Comparison of ENCODE assay signal across 22 mouse cellular contexts in the genomic region with DNA sequence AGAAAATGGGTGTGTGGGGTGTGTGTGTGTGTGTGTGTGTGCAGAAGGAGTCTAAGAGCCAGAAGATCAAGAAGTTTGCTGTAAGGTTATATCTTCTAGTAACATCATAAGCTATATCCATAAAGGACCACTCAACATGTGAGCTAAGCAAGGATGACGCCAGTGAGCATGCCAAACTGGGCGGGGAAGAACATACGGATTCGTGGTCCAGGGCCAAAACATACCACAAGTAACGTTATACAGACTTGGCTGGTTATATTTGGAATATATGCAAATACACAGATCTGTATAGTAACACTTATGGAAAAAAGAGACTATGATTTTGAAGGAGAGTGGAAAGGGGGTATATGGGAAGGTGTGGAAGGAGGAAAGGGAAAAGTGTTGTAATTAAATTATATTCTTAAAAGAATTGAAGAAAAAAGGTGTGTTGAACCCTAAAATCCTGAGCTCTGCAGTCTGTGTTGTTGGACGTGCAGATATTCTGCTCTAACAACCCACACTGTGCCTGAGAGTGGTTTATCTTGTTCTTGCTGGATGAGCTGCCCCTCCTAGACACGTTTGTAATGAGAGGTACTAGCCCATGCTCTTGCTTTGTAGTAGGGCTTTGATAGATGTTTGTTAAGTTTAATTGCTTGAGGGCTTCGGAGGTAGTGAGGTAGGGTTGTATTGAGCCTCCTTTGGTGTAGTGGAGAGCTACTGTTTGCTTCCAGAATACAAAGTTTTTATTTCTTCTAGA. TPM values are rescaled to one million over a fixed set of nuclear protein-coding genes. Genes with fewer than 3 reads are reported as not detected.
DNase-seq lines count a peak whose midpoint lies in the region; ATAC-seq and TF ChIP-seq lines count a peak whose summit lies in the region.
"Had no signal": no experiment of that assay in that cellular context is flagged by ENCODE, and none has a peak within 500 bp of the region (broad histone marks: within the 10 kb centered on the region; RNA-seq: fewer than 3 reads in every experiment).

No protein-coding gene starts in this region.

- DNase-seq in embryonic facial prominence, embryonic 14.5 days (ENCODE audit: low spot score) = peak; percentile 87
- no peak for DNase-seq in embryonic facial prominence, embryonic 10.5 days (ENCODE audit: low spot score)
- DNase-seq in limb, embryonic 14.5 days (ENCODE audit: low spot score) = peak; percentile 36
- DNase-seq in limb, embryonic 10.5 days (ENCODE audit: low spot score) = no peak
- DNase-seq in right cerebral cortex, postnatal 14 days = peak; percentile 14
- no peak for DNase-seq in right cerebral cortex, adult 18-20 months
- no peak for DNase-seq in heart, adult 18-20 months
- no peak for DNase-seq in thymus, postnatal 10 days (ENCODE audit: low spot score in 2 of 2)
- DNase-seq: adrenal gland, adult 8-10 months; cerebellum, adult 9-11 months; gastrocnemius, postnatal 25 days; heart, postnatal 4 days; kidney, adult 11 months; thymus, postnatal 14 days had no signal

- no peak overlapping the region for H3K27ac ChIP-seq in embryonic facial prominence, embryonic 14.5 days (replicated peaks; ENCODE audit: low read depth, low read length)
- H3K27ac ChIP-seq in embryonic facial prominence, embryonic 10.5 days (replicated peaks) = no peak overlapping the region
- H3K27ac ChIP-seq in limb, embryonic 14.5 days (replicated peaks; ENCODE audit: low read depth, low read length) = no peak overlapping the region
- H3K27ac ChIP-seq in limb, embryonic 10.5 days = no peak overlapping the region
- H3K27ac ChIP-seq: embryonic facial prominence, embryonic 12.5 days; heart, embryonic 15.5 days; hindbrain, embryonic 15.5 days; kidney, postnatal 0 days; liver, embryonic 14.5 days; macrophage; midbrain, embryonic 10.5 days had no signal

- TF ChIP-seq POLR2A in limb, embryonic 14.5 days (IDR thresholded peaks at IDR 0.05; ENCODE audit: borderline replicate concordance, extremely low read depth, insufficient read depth, insufficient read length) = no peak

- WGBS in embryonic facial prominence, embryonic 14.5 days = 35% methylated on average over 8 of the region's 8 CpGs
- 83% methylated on average over 8 of the region's 8 CpGs for WGBS in embryonic facial prominence, embryonic 10.5 days
- WGBS in limb, embryonic 14.5 days = 41% methylated on average over 8 of the region's 8 CpGs
- WGBS in limb, embryonic 10.5 days = 71% methylated on average over 8 of the region's 8 CpGs

- no peaks in the 10 kb centered on the region for H3K36me3 ChIP-seq in embryonic facial prominence, embryonic 14.5 days (ENCODE audit: control insufficient read depth, insufficient read depth, low read length)
- no peaks in the 10 kb centered on the region for H3K36me3 ChIP-seq in embryonic facial prominence, embryonic 10.5 days (replicated peaks)
- no peaks in the 10 kb centered on the region for H3K36me3 ChIP-seq in limb, embryonic 14.5 days (ENCODE audit: control insufficient read depth, insufficient read depth, low read length)
- H3K36me3 ChIP-seq in limb, embryonic 10.5 days = no peaks in the 10 kb centered on the region
- H3K36me3 ChIP-seq: embryonic facial prominence, embryonic 12.5 days; heart, embryonic 15.5 days; hindbrain, embryonic 15.5 days; midbrain, embryonic 10.5 days had no signal

- no peaks in the 10 kb centered on the region for H3K27me3 ChIP-seq in embryonic facial prominence, embryonic 14.5 days (replicated peaks; ENCODE audit: control insufficient read depth, insufficient read depth, low read length)
- no peaks in the 10 kb centered on the region for H3K27me3 ChIP-seq in embryonic facial prominence, embryonic 10.5 days (replicated peaks; ENCODE audit: low read depth, poor library complexity, severe bottlenecking)
- H3K27me3 ChIP-seq in limb, embryonic 14.5 days (ENCODE audit: control insufficient read depth, insufficient read depth, low read length) = no peaks in the 10 kb centered on the region
- no peaks in the 10 kb centered on the region for H3K27me3 ChIP-seq in limb, embryonic 10.5 days (ENCODE audit: low read depth, poor library complexity, severe bottlenecking)
- H3K27me3 ChIP-seq: embryonic facial prominence, embryonic 12.5 days; heart, embryonic 15.5 days; hindbrain, embryonic 15.5 days; Patski had no signal

- H3K9ac ChIP-seq in embryonic facial prominence, embryonic 14.5 days (ENCODE audit: low read depth, low read length) = no peak overlapping the region
- H3K9ac ChIP-seq in limb, embryonic 14.5 days (ENCODE audit: low read depth, low read length, severe bottlenecking) = no peak overlapping the region
- H3K9ac ChIP-seq: embryonic facial prominence, embryonic 12.5 days; heart, embryonic 15.5 days; hindbrain, embryonic 15.5 days; liver, embryonic 14.5 days had no signal

- ATAC-seq in embryonic facial prominence, embryonic 14.5 days (ENCODE audit: low read depth) = peak; percentile 48
- no peak for ATAC-seq in limb, embryonic 14.5 days (ENCODE audit: low FRiP score, low read depth)
- ATAC-seq: Patski had no signal

- H3K4me1 ChIP-seq in embryonic facial prominence, embryonic 14.5 days (ENCODE audit: control insufficient read depth, insufficient read depth, low read length) = peaks cover 53% of the 10 kb centered on the region
- H3K4me1 ChIP-seq in embryonic facial prominence, embryonic 10.5 days = peaks cover 59% of the 10 kb centered on the region
- H3K4me1 ChIP-seq in limb, embryonic 14.5 days (ENCODE audit: control insufficient read depth, insufficient read depth, low read length) = peaks cover 30% of the 10 kb centered on the region
- peaks cover 64% of the 10 kb centered on the region for H3K4me1 ChIP-seq in limb, embryonic 10.5 days
- H3K4me1 ChIP-seq: hindbrain, embryonic 15.5 days had no signal

- no peak overlapping the region for H3K4me2 ChIP-seq in embryonic facial prominence, embryonic 14.5 days (ENCODE audit: low read depth, low read length)
- H3K4me2 ChIP-seq in limb, embryonic 14.5 days (replicated peaks; ENCODE audit: low read depth, low read length, severe bottlenecking) = no peak overlapping the region
- H3K4me2 ChIP-seq: embryonic facial prominence, embryonic 12.5 days; heart, embryonic 15.5 days; hindbrain, embryonic 15.5 days had no signal

- H3K9me3 ChIP-seq in embryonic facial prominence, embryonic 14.5 days (ENCODE audit: control insufficient read depth, low read length) = no peaks in the 10 kb centered on the region
- H3K9me3 ChIP-seq in embryonic facial prominence, embryonic 10.5 days = no peaks in the 10 kb centered on the region
- no peaks in the 10 kb centered on the region for H3K9me3 ChIP-seq in limb, embryonic 14.5 days (ENCODE audit: control insufficient read depth, low read length)
- H3K9me3 ChIP-seq in limb, embryonic 10.5 days (replicated peaks) = no peaks in the 10 kb centered on the region
- H3K9me3 ChIP-seq: embryonic facial prominence, embryonic 12.5 days; heart, embryonic 15.5 days; hindbrain, embryonic 15.5 days; midbrain, embryonic 10.5 days had no signal

- H3K4me3 ChIP-seq in embryonic facial prominence, embryonic 14.5 days (ENCODE audit: low read depth, low read length) = no peak overlapping the region
- no peak overlapping the region for H3K4me3 ChIP-seq in embryonic facial prominence, embryonic 10.5 days
- no peak overlapping the region for H3K4me3 ChIP-seq in limb, embryonic 14.5 days (replicated peaks; ENCODE audit: low read length)
- H3K4me3 ChIP-seq in limb, embryonic 10.5 days = no peak overlapping the region
- H3K4me3 ChIP-seq: embryonic facial prominence, embryonic 12.5 days; heart, embryonic 15.5 days; hindbrain, embryonic 15.5 days; midbrain, embryonic 10.5 days had no signal

RNA-seq across cellular contexts. Expression of a gene that starts 45.7 kb away (rescaled TPM):
- 9.9 and 10.4 TPM in 2 replicates for polyA plus RNA-seq in embryonic facial prominence, embryonic 14.5 days (2014; fragmentation: Nextera tagmentation; extraction: Ambion mirVana)
- polyA plus RNA-seq in embryonic facial prominence, embryonic 10.5 days (2016; fragmentation: Nextera tagmentation; extraction: Ambion mirVana) = 6.0 and 7.3 TPM in 2 replicates
- polyA plus RNA-seq in limb, embryonic 14.5 days (2012; rRNA removed) = 26.4 and 27.2 TPM in 2 replicates
- polyA plus RNA-seq in limb, embryonic 14.5 days (2014; fragmentation: Nextera tagmentation; extraction: Ambion mirVana) = 12.6 and 13.6 TPM in 2 replicates
- 6.2 and 7.9 TPM in 2 replicates for polyA plus RNA-seq in limb, embryonic 10.5 days (2016; fragmentation: Nextera tagmentation; extraction: Ambion mirVana)
- total RNA-seq in heart, adult 18-20 months (2021) = 1 to 10 TPM; 5.8 to 6.7 TPM

Comparison
In these comparisons a context has a peak if more than half of its experiments do, and no peak if none do; other contexts are left out.
1. DNase-seq: peak in embryonic facial prominence, embryonic 14.5 days (single experiment), limb, embryonic 14.5 days (single experiment) and right cerebral cortex, postnatal 14 days (single experiment); none in embryonic facial prominence, embryonic 10.5 days (single experiment), limb, embryonic 10.5 days (single experiment), right cerebral cortex, adult 18-20 months (single experiment), heart, adult 18-20 months (0 of 2) and thymus, postnatal 10 days (0 of 2).